Mouse (Mus musculus) liver, embryonic 14.5 days (tissue): ENCODE data around the gene Csnk2a1.

ENCODE experiments used
- CTCF ChIP-seq: IDR thresholded peaks from 2 replicates; pipeline ENCODE4 v1.5.1; 2016; ENCODE audit warnings: antibody characterized with exemption, low read depth, control low read depth
- EP300 ChIP-seq: IDR thresholded peaks from 2 replicates; pipeline ENCODE4 v1.6.1; 2016; ENCODE audit warnings: antibody characterized with exemption, low read depth

- TF ChIP-seq CTCF (no peak), EP300 (no peak)
Observed at GRCm38 (mm10) chr2:152225536-152225935, 1.1 kb upstream of the Csnk2a1 start.
